Mouse (Mus musculus): ENCODE results near the gene Proser3.

DNA sequence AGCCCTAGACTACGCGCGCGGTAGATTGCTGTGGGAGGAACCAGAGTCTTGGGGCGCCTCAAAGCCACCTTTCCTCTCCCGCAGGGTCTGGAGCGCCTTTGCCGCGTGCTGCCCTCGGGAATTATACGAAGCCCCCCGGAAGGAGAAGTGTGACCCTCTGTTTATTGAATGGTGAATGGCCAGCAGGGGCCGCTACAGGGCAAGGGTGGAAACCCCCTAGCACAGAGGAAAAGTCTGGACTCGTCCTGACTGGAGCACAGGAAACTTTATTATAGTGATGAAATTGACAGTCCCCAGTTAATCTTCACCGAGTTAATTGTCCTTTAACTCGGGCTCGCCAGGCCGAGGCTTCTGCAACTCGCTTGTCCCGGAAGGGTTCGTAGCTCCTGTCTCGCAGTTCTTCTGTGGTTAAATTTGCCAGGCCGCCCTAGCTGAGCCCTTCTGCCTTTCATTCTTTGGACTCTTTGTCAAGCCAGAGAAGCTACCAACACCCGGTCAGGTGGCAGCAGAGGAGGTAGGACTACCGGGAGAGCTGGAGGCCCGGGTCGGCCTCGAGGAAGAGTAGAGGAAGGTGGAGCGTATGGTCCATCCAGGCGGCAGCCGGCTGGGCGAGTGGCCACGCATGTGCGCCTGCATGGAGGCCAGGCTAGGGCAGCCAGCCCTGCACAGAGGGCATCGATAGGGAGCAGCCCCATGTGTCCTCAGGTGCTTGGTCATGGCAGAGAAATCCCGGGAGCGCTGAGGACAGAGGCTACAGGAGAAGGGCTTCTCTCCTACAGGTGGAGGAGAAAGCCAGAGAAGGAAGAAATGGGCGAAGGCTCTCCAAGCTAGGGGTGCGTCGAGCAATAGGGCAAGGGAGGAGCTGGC is 37.6 kb upstream of the Proser3 start:
- TF ChIP-seq POLR2AphosphoS2 (IDR thresholded peaks at IDR 0.05; ENCODE audit: insufficient read length, low read depth) = no peak
- TF ChIP-seq POLR2A (IDR thresholded peaks at IDR 0.05; ENCODE audit: insufficient read length, low read depth) = no peak
- TF ChIP-seq E2F4 (IDR thresholded peaks at IDR 0.05; ENCODE audit: insufficient read depth) = no peak
- TF ChIP-seq TCF12 (IDR thresholded peaks at IDR 0.05; ENCODE audit: insufficient read depth, poor library complexity, severe bottlenecking) = no peak
- no peak for TF ChIP-seq MYOD1 (IDR thresholded peaks at IDR 0.05; ENCODE audit: control insufficient read depth in 1 of 3, insufficient read length in 2 of 3, low read depth in 2 of 3)

All from myocyte (in vitro differentiated cells).